Mouse (Mus musculus) thymus, postnatal 0 days (tissue): ENCODE results near the gene Chchd4. TPM values are rescaled to one million over a fixed set of nuclear protein-coding genes. Genes with fewer than 3 reads are reported as not detected.

Experiments used
- polyA plus RNA-seq: library from polyadenylated mRNA; unstranded; fragments of >200 nt; fragmentation: Nextera tagmentation; extraction: Ambion mirVana; gene quantifications from 2 replicates; pipeline ENCODE4 v1.2.1, GENCODE M21; 2015

Gene Chchd4
- polyA plus RNA-seq, 1 experiment from 2014 or later = 23.7 TPM

Other genes starting within 250 kb of the Chchd4 start
- 0.14 and 0.22 TPM in 2 replicates for gene Wnt7a, start 62.2 kb downstream of the Chchd4 start, polyA plus RNA-seq
- gene Tmem43, start 157 bp upstream of the Chchd4 start, polyA plus RNA-seq = 44.3 and 44.5 TPM in 2 replicates
- 26.4 and 27.5 TPM in 2 replicates for gene Xpc, start 42.3 kb upstream of the Chchd4 start, polyA plus RNA-seq
- gene Lsm3, start 42.4 kb upstream of the Chchd4 start, polyA plus RNA-seq = 327 and 351 TPM in 2 replicates
- 43.0 and 63.3 TPM in 2 replicates for gene Slc6a6, start 210.5 kb upstream of the Chchd4 start, polyA plus RNA-seq